Mouse (Mus musculus) C2C12 (cell line): ENCODE data around the gene Mettl27. TPM values are rescaled to one million over a fixed set of nuclear protein-coding genes. Genes with fewer than 3 reads are reported as not detected.

Experiments
- H3K27me3 ChIP-seq: one replicate; pipeline ENCODE4 v1.6.1; 2011; ENCODE audit not compliant: control insufficient read depth, insufficient read depth, insufficient read length
- H3K36me3 ChIP-seq: one replicate; pipeline ENCODE4 v1.6.1; 2011; ENCODE audit not compliant: control insufficient read depth, insufficient read depth
- H3K4me3 ChIP-seq: one replicate; pipeline ENCODE4 v1.5.1; 2011; ENCODE audit warnings: mild to moderate bottlenecking, control low read depth; ENCODE audit not compliant: poor library complexity, insufficient read depth, severe bottlenecking
- H3K79me2 ChIP-seq: one replicate; pipeline ENCODE4 v1.6.1; 2011; ENCODE audit not compliant: control insufficient read depth, insufficient read depth
- H3K79me3 ChIP-seq: one replicate; pipeline ENCODE4 v1.6.1; 2011; ENCODE audit warnings: low read depth, control low read depth
- H3ac ChIP-seq: one replicate; pipeline ENCODE3; 2011; ENCODE audit warnings: low read depth; ENCODE audit not compliant: control insufficient read depth, insufficient read length
- CEBPB ChIP-seq: IDR thresholded peaks from one replicate; pipeline ENCODE4 v1.6.1; 2011; ENCODE audit warnings: low read depth, mild to moderate bottlenecking, control low read depth, moderate library complexity
- CTCF ChIP-seq: IDR thresholded peaks from one replicate; pipeline ENCODE4 v1.5.1; 2011; ENCODE audit not compliant: control insufficient read depth, insufficient read depth, insufficient read length
- FOSL1 ChIP-seq: IDR thresholded peaks from one replicate; pipeline ENCODE4 v1.8.0; 2011; ENCODE audit warnings: mild to moderate bottlenecking, low read length; ENCODE audit not compliant: poor library complexity, insufficient read depth, severe bottlenecking
- MAX ChIP-seq: IDR thresholded peaks from one replicate; pipeline ENCODE4 v1.6.1; 2011; ENCODE audit warnings: mild to moderate bottlenecking, control low read depth
- MYOD1 ChIP-seq: IDR thresholded peaks from one replicate; pipeline ENCODE4 v1.6.1; 2011; ENCODE audit warnings: low read depth; ENCODE audit not compliant: control insufficient read depth, insufficient read length
- MYOG ChIP-seq: IDR thresholded peaks from one replicate; pipeline ENCODE4 v1.6.1; 2011; ENCODE audit not compliant: control insufficient read depth, insufficient read length; ENCODE audit errors: extremely low read depth
- USF1 ChIP-seq: IDR thresholded peaks from one replicate; pipeline ENCODE4 v1.6.1; 2011; ENCODE audit warnings: low read depth, mild to moderate bottlenecking, control low read depth, moderate library complexity
- polyA plus RNA-seq: library from polyadenylated mRNA; unstranded; fragments of >200 nt; fragmentation: generic; extraction: Trizol; gene quantifications from one replicate; pipeline ENCODE4 v1.2.1, GENCODE M21; 2012; ENCODE audit warnings: missing spikeins

Gene Mettl27
- polyA plus RNA-seq, 1 experiment = 4.3 TPM

- Histone ChIP-seq H3K27me3 (no peaks in the 10 kb centered on the region), H3K4me3 (no peak overlapping the region), H3K79me3 (no peaks in the 10 kb centered on the region), H3ac (no peak overlapping the region), H3K36me3 (no peaks in the 10 kb centered on the region), H3K79me2 (no peaks in the 10 kb centered on the region)
- no peak for TF ChIP-seq MYOG
- TF ChIP-seq USF1 = no peak
- TF ChIP-seq CTCF = no peak
- TF ChIP-seq FOSL1 = no peak
- TF ChIP-seq MAX = no peak
- TF ChIP-seq MYOD1 = no peak
- TF ChIP-seq CEBPB = no peak
These were observed 15.9 kb downstream of the Mettl27 start for GRCm38 (mm10) chr5:134948085-134948439.

- no peak for TF ChIP-seq CTCF
- TF ChIP-seq MYOD1 = peak; percentile 82
- Histone ChIP-seq H3K36me3 (no peaks in the 10 kb centered on the region), H3K79me3 (no peaks in the 10 kb centered on the region), H3K27me3 (no peaks in the 10 kb centered on the region), H3K4me3 (no peak overlapping the region), H3ac (peak overlapping the region; percentile 32), H3K79me2 (no peaks in the 10 kb centered on the region)
These were observed 19.1 kb downstream of the Mettl27 start for GRCm38 (mm10) chr5:134951053-134951884.

- Histone ChIP-seq H3K36me3 (no peaks in the 10 kb centered on the region), H3K79me3 (no peaks in the 10 kb centered on the region), H3K4me3 (no peak overlapping the region), H3K79me2 (no peaks in the 10 kb centered on the region), H3ac (no peak overlapping the region), H3K27me3 (no peaks in the 10 kb centered on the region)
- TF ChIP-seq USF1 (peak; percentile 67), FOSL1 (no peak), MAX (no peak), MYOD1 (no peak), CEBPB (no peak), CTCF (no peak), MYOG (no peak)
These were observed 23.3 kb downstream of the Mettl27 start for GRCm38 (mm10) chr5:134955491-134955890.

GRCm38 (mm10) chr5:134959114-134959513, 26.9 kb downstream of the Mettl27 start:
- Histone ChIP-seq H3K79me3 (no peaks in the 10 kb centered on the region), H3ac (no peak overlapping the region), H3K36me3 (no peaks in the 10 kb centered on the region), H3K79me2 (no peaks in the 10 kb centered on the region), H3K4me3 (no peak overlapping the region), H3K27me3 (no peaks in the 10 kb centered on the region)
- TF ChIP-seq CEBPB = no peak
- TF ChIP-seq FOSL1 = peak; percentile 29
- TF ChIP-seq MYOD1 = peak; percentile 98
- peak; percentile 61 for TF ChIP-seq USF1
- no peak for TF ChIP-seq CTCF
- no peak for TF ChIP-seq MYOG
- TF ChIP-seq MAX = peak; percentile 21

- no peak overlapping the region for H3K4me3 ChIP-seq
- H3K27me3 ChIP-seq = no peaks in the 10 kb centered on the region
- no peaks in the 10 kb centered on the region for H3K36me3 ChIP-seq
- H3K79me3 ChIP-seq = no peaks in the 10 kb centered on the region
- TF ChIP-seq MYOD1 (peak; percentile 29), MYOG (no peak)
- no peaks in the 10 kb centered on the region for H3K79me2 ChIP-seq
- H3ac ChIP-seq = no peak overlapping the region
These were observed 28.3 kb downstream of the Mettl27 start for GRCm38 (mm10) chr5:134960430-134960829.

GRCm38 (mm10) chr5:134961519-134961918, 29.4 kb downstream of the Mettl27 start:
- Histone ChIP-seq H3K4me3 (no peak overlapping the region), H3K79me2 (no peaks in the 10 kb centered on the region), H3K36me3 (no peaks in the 10 kb centered on the region), H3K27me3 (no peaks in the 10 kb centered on the region), H3K79me3 (no peaks in the 10 kb centered on the region), H3ac (no peak overlapping the region)
- TF ChIP-seq MAX (no peak), CTCF (no peak), FOSL1 (no peak), MYOG (no peak), USF1 (no peak), CEBPB (no peak), MYOD1 (no peak)
